Mouse (Mus musculus) adrenal gland, postnatal 36 days (tissue): ENCODE measurements around the gene Fhod1. TPM values are rescaled to one million over a fixed set of nuclear protein-coding genes. Genes with fewer than 3 reads are reported as not detected.

Source experiments
- DNase-seq, 2 experiments: peaks; one replicate each; pipeline ENCODE4 v3.0.0; 2021; ENCODE audit warnings: mixed read lengths in 1 of 2
- total RNA-seq, 2 experiments: library from RNA; stranded (reverse); gene quantifications; 2 replicates each; pipeline ENCODE4 v1.2.3; 2021

The Fhod1 gene
- total RNA-seq, 2 experiments from 2014 or later: 11.9 to 14.4 TPM

DNA sequence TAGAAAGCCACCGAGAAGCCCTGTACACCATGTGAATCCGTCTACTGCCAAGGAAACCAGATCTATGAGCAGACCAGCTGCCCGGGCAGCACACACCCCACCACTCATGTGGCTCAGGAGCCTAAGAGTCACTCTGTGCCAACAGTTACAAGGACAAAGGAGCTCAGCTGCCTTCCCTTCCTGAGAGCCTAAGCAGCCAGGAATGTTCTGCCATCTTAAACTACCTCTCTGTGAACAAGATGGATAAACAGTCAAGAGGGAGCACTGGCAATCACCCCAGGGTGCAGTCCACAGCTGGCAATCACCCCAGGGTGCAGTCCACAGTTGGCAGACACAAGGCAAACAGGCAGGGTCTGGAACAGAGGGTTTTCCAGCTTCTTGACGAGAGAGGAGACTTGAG, 29.8 kb downstream of the Fhod1 start:
- DNase-seq: peak in 1 of 2 experiments; percentile 53

DNA sequence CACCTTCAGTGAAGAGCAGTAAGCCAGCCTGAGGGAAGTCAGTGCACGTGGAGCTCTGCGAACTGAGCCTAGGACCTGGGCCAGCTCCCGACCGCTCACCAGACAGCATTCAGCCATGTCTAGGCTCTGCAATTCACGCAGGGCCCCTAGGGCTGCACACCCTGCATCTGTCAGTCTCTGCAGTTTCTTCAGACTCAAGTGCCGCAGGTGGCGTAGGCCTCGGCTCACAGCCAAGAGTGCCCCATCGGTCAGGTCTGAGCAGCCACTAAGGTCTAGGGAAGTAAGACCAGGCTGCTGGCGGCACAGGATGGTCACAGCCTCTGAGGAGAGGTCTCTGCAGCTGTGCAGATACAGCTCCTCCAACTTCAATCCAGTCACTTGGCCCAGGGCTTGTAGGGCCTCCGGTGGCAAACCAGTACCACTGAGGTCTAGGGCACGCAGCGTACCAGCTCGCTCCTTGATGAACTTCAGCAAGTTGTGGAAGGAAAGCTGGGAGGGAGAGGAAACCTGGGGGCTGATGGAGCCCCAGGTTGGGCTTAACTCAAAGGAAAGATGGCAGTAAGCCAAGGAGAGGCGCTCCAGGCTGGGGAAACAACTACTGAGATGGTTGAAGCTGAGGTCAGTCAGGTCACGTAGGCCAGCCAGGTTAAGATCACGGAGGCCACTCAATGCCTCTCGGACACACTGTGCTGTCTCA, 32.5 kb downstream of the Fhod1 start:
- no peak for DNase-seq

GRCm38 (mm10) chr8:105313622-105314402, 33.9 kb downstream of the Fhod1 start:
- DNase-seq: no peak

- DNase-seq: no peak
Measured at GRCm38 (mm10) chr8:105312891-105313481, 34.8 kb downstream of the Fhod1 start.

DNA sequence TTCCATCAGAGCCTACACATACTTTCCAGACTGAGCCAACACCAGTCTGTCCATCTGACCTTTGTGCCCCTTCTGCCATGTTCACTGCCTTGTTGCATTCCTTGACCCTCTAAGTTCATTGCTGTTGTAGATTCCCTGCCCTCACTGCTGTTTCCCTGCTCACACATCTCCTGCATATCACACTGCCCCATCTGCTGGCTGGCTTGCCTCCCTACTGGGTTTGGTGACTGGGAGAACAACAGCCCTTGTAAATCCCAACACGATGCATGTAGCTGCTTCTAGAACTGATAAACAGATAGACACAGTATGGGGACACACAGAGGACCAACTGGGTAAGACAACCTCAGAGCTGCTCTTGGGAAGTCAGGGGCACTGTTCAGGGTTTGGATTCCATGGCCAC, 36.0 kb downstream of the Fhod1 start:
- no peak for DNase-seq

GRCm38 (mm10) chr8:105310118-105310517, 37.6 kb downstream of the Fhod1 start:
- DNase-seq: no peak

- DNase-seq: no peak
Measured at GRCm38 (mm10) chr8:105309142-105309847, 38.5 kb downstream of the Fhod1 start.

- no peak for DNase-seq
Measured at GRCm38 (mm10) chr8:105308428-105308827, 39.3 kb downstream of the Fhod1 start.

- no peak for DNase-seq
Measured at GRCm38 (mm10) chr8:105307670-105308069, 40.1 kb downstream of the Fhod1 start.

GRCm38 (mm10) chr8:105306146-105306691, 41.5 kb downstream of the Fhod1 start:
- no peak for DNase-seq

- peak; percentile 69 to 81 for DNase-seq
Measured at GRCm38 (mm10) chr8:105305211-105306145, 42.3 kb downstream of the Fhod1 start, which contains the start of gene Elmo3. TSS of gene Elmo3 (plus strand) at chr8:105305601.

DNA sequence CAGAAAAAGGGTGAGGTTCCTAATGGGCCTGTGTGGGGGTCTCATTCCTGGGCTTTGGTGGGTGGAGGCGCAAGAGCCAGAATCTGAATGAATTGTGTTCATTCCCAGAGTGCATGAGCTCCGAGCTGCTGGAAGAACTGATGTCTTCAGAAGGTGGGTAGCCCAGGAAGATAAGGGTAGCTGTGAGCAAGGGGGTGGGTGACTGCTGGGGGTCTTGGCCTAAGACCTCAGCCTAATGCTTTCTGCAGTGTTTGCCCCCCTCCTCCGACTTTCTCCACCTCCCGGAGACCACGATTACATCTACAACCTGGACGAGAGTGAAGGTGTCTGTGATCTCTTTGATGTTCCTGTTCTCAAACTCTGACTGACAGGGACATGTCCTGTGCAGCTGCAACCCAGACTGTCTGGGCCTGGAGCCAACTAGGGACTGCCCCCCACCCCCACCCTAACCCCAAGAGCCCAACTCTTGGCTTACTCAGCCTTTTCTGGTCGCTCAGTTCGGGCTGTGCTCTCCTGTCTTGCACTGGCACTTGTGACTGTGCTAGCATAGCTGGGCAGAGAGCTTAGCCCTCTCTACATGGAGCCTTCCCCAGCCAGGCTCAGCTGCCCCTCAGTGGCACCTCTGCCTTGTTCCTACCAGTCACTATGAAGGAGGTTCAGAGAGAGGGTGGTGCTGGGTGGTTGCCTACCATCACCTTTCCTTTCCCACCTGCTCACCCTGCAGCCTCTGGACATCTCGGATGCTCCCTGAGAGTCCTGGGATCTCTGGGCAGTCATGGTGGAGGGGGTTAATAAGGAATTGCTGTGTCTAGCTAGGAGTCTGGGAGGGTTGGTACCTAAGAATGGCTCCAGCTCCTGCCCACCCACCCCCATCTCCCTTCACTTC, 43.2 kb downstream of the Fhod1 start:
- DNase-seq: no peak

DNA sequence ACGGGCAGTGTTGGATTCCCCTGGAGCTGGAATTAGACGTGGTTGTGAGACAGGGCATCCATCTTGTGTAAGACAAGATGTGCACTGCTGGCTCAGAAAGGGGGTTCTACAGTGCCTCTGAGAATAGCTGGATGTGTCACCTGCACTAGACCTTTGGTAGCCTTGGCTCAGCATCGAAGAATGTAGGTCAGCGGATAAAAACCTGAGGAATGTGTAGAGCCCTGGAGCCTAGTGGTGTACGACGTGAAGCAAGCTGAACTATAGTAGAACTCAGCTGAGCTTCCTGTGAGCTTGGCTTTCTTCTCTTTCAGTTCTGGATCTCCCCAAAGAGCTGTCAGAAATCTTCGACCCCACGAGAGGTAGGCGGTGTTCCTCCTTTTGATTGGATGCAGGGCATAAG, 43.9 kb downstream of the Fhod1 start:
- no peak for DNase-seq

- DNase-seq: no peak
Measured at GRCm38 (mm10) chr8:105303396-105303795, 44.4 kb downstream of the Fhod1 start.

GRCm38 (mm10) chr8:105299962-105300361, 47.8 kb downstream of the Fhod1 start:
- DNase-seq: no peak

DNA sequence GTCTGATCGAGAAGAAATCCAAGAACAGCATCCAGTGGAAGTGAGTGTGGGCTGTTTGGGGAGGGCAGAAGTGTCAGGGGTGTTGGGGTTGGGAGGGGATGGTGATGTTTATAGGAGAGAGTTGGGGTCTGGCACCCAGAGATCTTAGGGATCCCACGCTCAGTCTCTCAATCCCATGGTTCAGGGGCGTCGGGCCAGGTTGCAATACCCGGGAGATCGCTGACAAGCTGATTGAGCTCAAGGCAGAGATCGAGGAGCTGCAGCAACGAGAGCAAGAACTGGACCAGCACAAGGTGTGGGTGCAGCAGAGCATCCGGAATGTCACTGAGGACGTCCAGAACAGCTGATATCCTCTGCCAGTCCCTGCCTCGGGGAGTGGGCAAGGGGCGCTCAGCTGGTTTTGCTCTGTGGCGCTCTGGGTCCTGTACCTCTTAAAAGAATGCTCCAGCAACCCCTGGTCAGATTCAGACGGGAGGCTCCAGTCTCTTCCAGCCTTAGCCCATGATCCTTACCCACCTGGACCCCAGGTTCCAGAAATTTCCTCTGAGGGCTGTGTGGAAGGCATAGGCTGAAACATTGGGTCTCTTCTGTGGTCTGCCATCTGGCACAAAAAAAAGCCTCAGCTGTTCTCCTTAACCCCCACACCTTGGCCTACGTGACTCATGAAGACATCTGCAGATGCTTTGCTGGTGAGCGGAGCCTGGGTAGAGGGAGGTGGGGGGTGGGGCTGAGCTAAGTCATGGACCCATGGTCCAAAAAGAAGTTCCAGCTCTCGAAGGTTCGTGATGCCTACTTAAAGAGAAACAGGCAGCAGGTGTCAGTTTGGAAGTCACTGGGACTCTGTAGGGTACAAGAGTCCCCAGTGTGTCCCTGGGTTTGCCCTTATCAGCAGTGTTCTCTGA, 49.2 kb downstream of the Fhod1 start:
- no peak for DNase-seq

DNA sequence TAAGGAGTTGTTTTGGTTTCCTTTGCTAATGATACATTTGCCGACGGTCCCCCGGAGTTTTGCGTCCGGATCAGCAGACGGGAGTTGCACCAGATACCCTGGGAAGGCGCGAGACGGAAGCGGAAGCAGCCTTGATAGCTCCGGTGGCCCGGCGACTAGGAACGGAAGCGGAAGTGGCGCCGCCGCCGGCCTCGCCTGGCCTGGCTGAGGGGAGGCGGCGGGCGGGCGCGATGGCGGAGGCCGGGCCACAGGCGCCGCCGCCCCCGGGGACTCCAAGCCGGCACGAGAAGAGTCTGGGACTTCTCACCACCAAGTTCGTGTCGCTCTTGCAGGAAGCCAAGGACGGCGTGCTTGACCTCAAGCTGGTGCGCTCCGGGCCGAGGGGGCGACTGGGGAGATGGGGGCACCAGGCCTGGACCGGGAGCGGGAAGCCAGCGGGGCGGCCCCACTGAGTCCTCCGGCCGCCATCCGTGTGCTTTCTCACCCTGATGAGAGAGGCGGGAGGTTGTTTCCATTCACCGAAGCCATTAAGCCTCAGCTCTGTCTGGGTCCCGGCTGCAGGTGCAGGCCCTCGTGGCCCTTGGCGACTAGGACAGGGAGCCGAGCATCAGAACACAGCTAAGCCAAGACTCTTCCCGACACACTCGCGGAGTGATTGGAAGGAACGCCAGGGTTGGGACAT, 50.1 kb downstream of the Fhod1 start, which contains the start of gene E2f4:
Gene E2f4, plus strand, starts transcription at position 153 of the 682 bp plus-strand sequence.
- peak; percentile 96 to 97 for DNase-seq
